Mouse (Mus musculus) cerebellum, adult 2 months (tissue): ENCODE measurements around the gene Nfatc2.

Experiments
- CTCF ChIP-seq: fragments of 200-500 bp; IDR thresholded peaks from 2 replicates; pipeline ENCODE4 v1.5.1; 2011; ENCODE audit warnings: low read depth, mild to moderate bottlenecking, control low read depth, low read length, moderate library complexity, borderline replicate concordance; ENCODE audit not compliant: insufficient read depth
- POLR2A ChIP-seq: fragments of 200-500 bp; IDR thresholded peaks from 2 replicates; pipeline ENCODE4 v1.6.1; 2011; ENCODE audit warnings: low read length, control low read depth, borderline replicate concordance; ENCODE audit not compliant: insufficient read depth

DNA sequence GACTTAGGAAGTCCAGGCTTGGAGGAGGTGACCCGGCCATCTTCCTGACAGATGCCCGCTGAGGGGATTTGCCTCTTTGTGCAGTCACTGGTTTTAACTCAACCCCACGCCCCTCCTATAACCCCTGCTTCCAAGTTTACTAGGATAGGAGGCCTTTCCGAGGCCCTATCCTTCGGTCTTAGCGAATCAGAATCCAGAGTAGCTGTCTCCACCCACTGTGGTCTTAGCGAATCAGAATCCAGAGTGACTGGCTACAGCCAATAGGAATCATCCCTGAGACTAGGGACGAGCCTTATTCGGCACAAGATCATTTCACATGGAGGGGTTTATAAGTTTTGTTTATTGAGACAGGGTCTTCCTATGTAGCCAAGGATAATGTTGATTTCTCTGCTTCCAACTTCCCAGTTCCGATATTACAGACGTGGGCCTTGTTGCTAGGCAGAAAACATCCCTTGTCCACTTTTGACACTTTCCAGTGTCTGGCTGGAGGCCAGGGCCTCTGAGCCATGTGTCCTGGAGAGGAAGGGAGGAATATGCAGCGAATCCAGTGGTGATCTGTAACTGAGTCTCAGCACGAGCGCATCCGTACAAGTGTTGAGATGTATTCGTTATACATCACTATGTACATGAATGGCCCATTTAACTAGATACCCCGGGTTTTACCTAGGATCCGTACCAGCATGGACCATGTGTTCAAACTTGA, 12.9 kb upstream of the Nfatc2 start:
- TF ChIP-seq CTCF = no peak
- TF ChIP-seq POLR2A = no peak
